Mouse (Mus musculus) midbrain, embryonic 14.5 days (tissue): ENCODE measurements around the gene Rere. TPM values are rescaled to one million over a fixed set of nuclear protein-coding genes. Genes with fewer than 3 reads are reported as not detected.
"Not testable (repeated sequence)": the region's sequence is repeated elsewhere in the genome, so short reads cannot be mapped to it uniquely, and the experiment has no call there.

Source experiments
- ATAC-seq: fragments of 200-750 bp; cut with Nextera tagmentation; 2 replicates; pipeline ENCODE4 v1.8.0; 2017; ENCODE audit warnings: moderate number of reproducible peaks, moderate library complexity; ENCODE audit not compliant: low FRiP score, low TSS enrichment
- DNase-seq: peaks from one replicate; pipeline ENCODE4 v3.0.0-alpha.2; 2015
- H3K27ac ChIP-seq: fragments of 300-500 bp; sonication (generic); replicated peaks from 2 replicates; pipeline ENCODE4 v1.5.1; 2014; ENCODE audit warnings: mild to moderate bottlenecking, low read depth, low read length, moderate library complexity
- H3K27me3 ChIP-seq: fragments of 300-500 bp; sonication (generic); 2 replicates; pipeline ENCODE4 v1.6.1; 2014; ENCODE audit warnings: low read length, control low read depth, mixed read lengths; ENCODE audit not compliant: control insufficient read depth, insufficient read depth
- H3K36me3 ChIP-seq: fragments of 300-500 bp; sonication (generic); 2 replicates; pipeline ENCODE4 v1.6.1; 2014; ENCODE audit warnings: low read length, control low read depth; ENCODE audit not compliant: control insufficient read depth, insufficient read depth
- H3K4me1 ChIP-seq: fragments of 300-500 bp; sonication (generic); 2 replicates; pipeline ENCODE4 v1.6.1; 2014; ENCODE audit warnings: mild to moderate bottlenecking, antibody characterized with exemption, low read length, control low read depth; ENCODE audit not compliant: control insufficient read depth, insufficient read depth
- H3K4me2 ChIP-seq: fragments of 300-500 bp; sonication (generic); 2 replicates; pipeline ENCODE4 v1.6.1; 2014; ENCODE audit warnings: mild to moderate bottlenecking, low read length, moderate library complexity
- H3K4me3 ChIP-seq: fragments of 300-500 bp; sonication (generic); replicated peaks from 2 replicates; pipeline ENCODE4 v1.5.1; 2014; ENCODE audit warnings: low read depth, low read length
- H3K9ac ChIP-seq: fragments of 300-500 bp; sonication (generic); replicated peaks from 2 replicates; pipeline ENCODE4 v1.6.1; 2014; ENCODE audit warnings: mild to moderate bottlenecking, low read length, moderate library complexity
- H3K9me3 ChIP-seq: fragments of 300-500 bp; sonication (generic); 2 replicates; pipeline ENCODE4 v1.6.1; 2016; ENCODE audit warnings: low read length, control low read depth, mixed read lengths; ENCODE audit not compliant: control insufficient read depth
- WGBS: fragments of 180-500 bp; shearing (Covaris S2); extraction: QIAGEN DNeasy Blood & Tissue Kit; methylation state at CpG from one replicate; pipeline ENCODE4 v1.1.7; 2014; 5-methylcytosine and 5-hydroxymethylcytosine counted together
- polyA plus RNA-seq: library from polyadenylated mRNA; unstranded; fragments of >200 nt; fragmentation: Nextera tagmentation; extraction: Ambion mirVana; gene quantifications from 2 replicates; pipeline ENCODE4 v1.2.1, GENCODE M21; 2014

The Rere gene
- polyA plus RNA-seq, 1 experiment from 2014 or later, result 48.6 TPM

DNA sequence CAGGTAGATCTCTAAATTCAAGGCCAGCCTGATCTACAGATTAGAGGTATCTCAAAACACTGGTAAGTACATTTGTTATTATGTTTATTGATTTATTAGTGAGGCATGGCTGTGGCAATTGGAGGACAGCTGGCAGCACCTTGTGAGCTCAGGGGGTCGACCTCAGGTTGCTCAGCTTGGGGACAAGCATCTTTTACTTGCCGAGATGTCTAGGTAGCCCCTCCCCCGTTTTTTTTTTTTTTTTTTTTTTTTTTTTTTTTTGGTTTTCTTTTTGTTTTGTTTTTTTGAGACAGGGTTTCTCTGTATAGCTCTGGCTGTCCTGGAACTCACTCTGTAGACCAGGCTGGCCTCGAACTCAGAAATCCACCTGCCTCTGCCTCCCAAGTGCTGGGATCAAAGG lies 10.7 kb upstream of the Rere start:
- H3K4me1 ChIP-seq, result peaks cover 15% of the 10 kb centered on the region; the same call in 1 of the 2 replicates
- H3K4me2 ChIP-seq, H3K9ac ChIP-seq, H3K27ac ChIP-seq, H3K36me3 ChIP-seq, ATAC-seq, H3K9me3 ChIP-seq, H3K27me3 ChIP-seq, DNase-seq, H3K4me3 ChIP-seq: not testable (repeated sequence)
- 78% methylated on average over 4 of the region's 4 CpGs for WGBS

GRCm38 (mm10) chr4:150272725-150273124 lies 8.7 kb upstream of the Rere start:
- no peak overlapping the region; the same call in 1 of the 2 replicates for H3K9ac ChIP-seq
- peak overlapping the region; percentile 73 for H3K27ac ChIP-seq
- no peaks in the 10 kb centered on the region for H3K9me3 ChIP-seq
- no peaks in the 10 kb centered on the region for H3K36me3 ChIP-seq
- H3K4me3 ChIP-seq, result no peak overlapping the region
- DNase-seq, result peak; percentile 81
- ATAC-seq, result peak; percentile 68; the same call in 1 of the 2 replicates
- peak overlapping the region; percentile 0; the same call in 1 of the 2 replicates for H3K4me2 ChIP-seq
- H3K4me1 ChIP-seq, result peaks cover 15% of the 10 kb centered on the region; the same call in 1 of the 2 replicates
- WGBS, result 2% methylated on average over 9 of the region's 9 CpGs
- H3K27me3 ChIP-seq, result no peaks in the 10 kb centered on the region

- no peak overlapping the region for H3K4me2 ChIP-seq
- no peak for DNase-seq
- peaks cover 15% of the 10 kb centered on the region; the same call in 1 of the 2 replicates for H3K4me1 ChIP-seq
- H3K27me3 ChIP-seq, result no peaks in the 10 kb centered on the region
- no peak for ATAC-seq
- no peak overlapping the region for H3K9ac ChIP-seq
- no peaks in the 10 kb centered on the region for H3K9me3 ChIP-seq
- H3K4me3 ChIP-seq, result no peak overlapping the region
- H3K27ac ChIP-seq, result no peak overlapping the region
- no peaks in the 10 kb centered on the region for H3K36me3 ChIP-seq
- WGBS, result 81% methylated on average over 5 of the region's 5 CpGs
Measured at GRCm38 (mm10) chr4:150275531-150275930, 5.9 kb upstream of the Rere start.

DNA sequence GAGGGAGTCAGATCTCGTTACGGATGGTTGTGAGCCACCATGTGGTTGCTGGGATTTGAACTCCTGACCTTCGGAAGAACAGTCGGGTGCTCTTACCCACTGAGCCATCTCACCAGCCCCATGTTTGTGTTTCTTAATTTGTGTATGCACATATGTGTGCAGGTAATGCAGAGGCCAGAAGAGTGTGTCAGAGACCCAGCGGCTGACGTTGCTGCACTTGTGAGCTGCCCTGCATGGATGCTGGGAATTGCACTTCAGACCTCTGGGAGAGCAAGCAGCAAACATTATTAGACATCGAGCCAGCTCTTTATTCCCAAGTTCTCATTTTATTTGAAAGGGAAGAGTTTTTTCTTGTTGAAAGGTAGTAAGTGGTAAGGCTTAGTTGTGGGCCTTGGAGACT lies 2.1 kb upstream of the Rere start:
- H3K4me1 ChIP-seq, H3K9ac ChIP-seq, H3K36me3 ChIP-seq, H3K27ac ChIP-seq, DNase-seq, H3K9me3 ChIP-seq, H3K27me3 ChIP-seq, ATAC-seq, H3K4me2 ChIP-seq, H3K4me3 ChIP-seq: not testable (repeated sequence)
- WGBS, result 88% methylated on average over 5 of the region's 7 CpGs

DNA sequence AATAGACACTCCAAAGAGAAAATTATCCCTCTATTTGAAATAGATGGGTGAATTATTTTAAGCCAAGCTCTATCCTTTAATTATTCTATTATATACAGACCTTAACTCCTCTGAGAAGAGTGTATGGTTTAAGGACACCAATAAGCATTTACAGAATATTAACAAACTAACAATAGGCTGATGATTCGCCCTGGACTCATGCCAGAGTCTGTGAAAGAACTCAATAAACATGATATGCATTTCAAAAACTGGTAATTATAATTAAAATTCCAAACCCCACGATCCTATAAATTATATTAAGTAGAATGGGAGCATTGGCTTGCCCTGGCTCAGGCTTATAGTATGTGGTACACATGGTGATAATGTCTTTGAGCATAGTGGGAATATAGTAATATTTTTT lies 1.4 kb upstream of the Rere start:
- ATAC-seq (no peak), DNase-seq (no peak)
- Histone ChIP-seq H3K27me3 (no peaks in the 10 kb centered on the region), H3K36me3 (no peaks in the 10 kb centered on the region), H3K4me2 (peak overlapping the region; percentile 65; the same call in 1 of the 2 replicates), H3K9me3 (no peaks in the 10 kb centered on the region), H3K9ac (no peak overlapping the region), H3K4me3 (no peak overlapping the region), H3K4me1 (0 out of 2 replicates have a peak, but pooled peaks cover 5% of the 10 kb centered on the region), H3K27ac (peak overlapping the region; percentile 98; the same call in 1 of the 2 replicates)
- 68% methylated on average over 2 of the region's 2 CpGs for WGBS

DNA sequence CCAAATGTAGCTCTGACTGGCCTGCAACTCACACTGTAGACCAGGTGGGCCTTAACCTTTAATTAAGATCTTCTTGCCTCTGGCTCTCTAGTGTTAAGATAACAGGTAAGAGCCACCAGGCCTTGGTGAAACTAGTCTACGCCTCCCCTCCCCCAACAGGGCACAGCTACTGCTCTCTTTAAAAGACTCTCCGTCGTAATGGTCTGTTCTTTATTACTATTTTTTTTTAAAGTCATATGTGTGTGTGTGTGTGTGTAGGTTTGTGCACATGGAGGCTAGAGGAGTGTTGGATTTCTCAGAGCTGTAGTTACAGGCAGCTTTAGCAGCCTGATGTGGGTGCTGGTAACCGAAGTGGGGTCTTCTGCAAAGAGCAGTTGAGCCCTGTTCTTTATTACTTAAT lies 987 bp upstream of the Rere start:
- H3K4me2 ChIP-seq, result peak overlapping the region; percentile 65
- no peak for DNase-seq
- no peaks in the 10 kb centered on the region for H3K9me3 ChIP-seq
- ATAC-seq, result no peak
- H3K36me3 ChIP-seq, result no peaks in the 10 kb centered on the region
- H3K27ac ChIP-seq, result peak overlapping the region; percentile 98
- peak overlapping the region; percentile 95 for H3K4me3 ChIP-seq
- WGBS, result 41% methylated on average over 4 of the region's 4 CpGs
- no peaks in the 10 kb centered on the region for H3K27me3 ChIP-seq
- H3K4me1 ChIP-seq, result 0 out of 2 replicates have a peak, but pooled peaks cover 5% of the 10 kb centered on the region
- peak overlapping the region; percentile 78; the same call in 1 of the 2 replicates for H3K9ac ChIP-seq

DNA sequence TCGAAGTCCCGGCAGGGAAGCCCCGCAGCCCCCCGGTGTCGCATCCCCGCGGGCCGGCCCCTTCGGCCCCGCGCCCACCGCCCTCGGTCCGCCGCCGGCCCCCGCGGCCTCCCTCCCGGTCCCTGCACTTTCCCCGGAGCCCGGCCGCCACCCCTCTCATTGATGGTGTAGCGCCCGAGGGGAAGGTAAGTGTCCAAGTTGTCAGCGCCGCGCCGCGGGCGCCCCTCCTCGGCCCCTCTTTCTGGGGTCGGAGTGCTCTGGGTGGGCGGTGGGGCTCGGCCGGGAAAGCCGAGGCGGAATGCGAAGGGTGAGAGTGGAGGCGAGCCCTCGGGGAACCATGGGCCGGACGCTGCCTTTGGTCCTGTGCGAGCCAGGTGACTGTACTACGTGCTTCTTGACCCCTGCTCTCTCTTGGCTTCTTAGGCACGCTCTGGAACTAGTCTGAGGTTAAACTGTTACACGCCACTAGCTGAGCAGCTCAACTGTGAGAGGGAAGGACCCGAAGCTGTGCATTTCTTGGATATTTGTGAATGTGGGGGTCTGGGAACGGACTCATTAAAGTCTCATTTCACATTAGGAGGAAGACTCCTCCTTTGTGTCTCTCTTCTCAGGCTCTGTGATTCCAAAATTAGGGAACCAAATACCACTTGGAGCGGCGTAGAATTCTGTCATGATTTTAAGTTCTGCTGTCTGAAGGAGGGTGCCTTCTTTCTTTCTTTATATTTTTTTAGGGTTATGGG lies 615 bp downstream of the Rere start:
- Histone ChIP-seq H3K9ac (peak overlapping the region; percentile 99), H3K9me3 (no peaks in the 10 kb centered on the region), H3K4me2 (peak overlapping the region; percentile 68), H3K27ac (peak overlapping the region; percentile 93), H3K4me3 (peak overlapping the region; percentile 95), H3K4me1 (peaks cover 10% of the 10 kb centered on the region; the same call in 1 of the 2 replicates), H3K27me3 (no peaks in the 10 kb centered on the region), H3K36me3 (no peaks in the 10 kb centered on the region)
- WGBS, result under 1% methylated on average over 45 of the region's 50 CpGs
- DNase-seq (peak; percentile 64), ATAC-seq (peak; percentile 31; the same call in 1 of the 2 replicates)

DNA sequence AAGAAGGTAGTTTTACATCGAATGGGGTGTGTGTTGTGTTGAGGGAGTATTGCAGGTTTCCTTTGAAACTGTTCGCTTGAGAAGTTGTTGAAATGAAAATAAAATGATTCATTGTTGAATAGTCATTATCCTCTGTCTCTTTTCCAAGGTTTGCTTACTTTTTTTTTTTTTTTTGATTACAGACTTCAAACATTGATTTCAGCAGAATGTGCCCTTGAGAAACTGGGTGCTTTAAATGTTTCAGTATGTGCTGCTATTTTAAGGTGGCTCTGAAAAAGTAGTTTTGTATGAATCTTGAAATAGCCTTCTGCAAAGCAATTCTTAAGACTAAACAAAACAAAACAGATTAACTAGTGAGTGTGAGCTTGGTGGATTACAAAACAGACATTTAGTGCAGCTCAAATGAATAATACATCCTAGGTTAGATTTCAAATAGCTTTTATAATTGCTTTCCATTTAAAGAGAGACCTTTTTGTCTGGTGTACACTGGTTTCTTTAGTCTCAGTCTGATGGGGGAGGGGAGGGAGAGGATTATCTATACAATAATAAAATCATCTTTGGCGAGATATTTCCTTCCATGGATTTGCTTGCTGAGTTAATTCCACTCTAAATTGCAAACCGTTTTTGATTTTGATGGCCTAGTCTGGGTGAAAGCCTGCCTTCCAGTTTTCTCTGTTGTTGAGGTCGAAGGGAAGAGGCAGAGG lies 1.3 kb downstream of the Rere start:
- H3K36me3 ChIP-seq, result no peaks in the 10 kb centered on the region
- H3K27me3 ChIP-seq, result no peaks in the 10 kb centered on the region
- peak overlapping the region; percentile 95 for H3K4me3 ChIP-seq
- no peaks in the 10 kb centered on the region for H3K9me3 ChIP-seq
- peak overlapping the region; percentile 93 for H3K27ac ChIP-seq
- DNase-seq (peak; percentile 63), ATAC-seq (no peak)
- WGBS, result 3% methylated on average over 5 of the region's 5 CpGs
- H3K4me2 ChIP-seq, result peak overlapping the region; percentile 68
- peak overlapping the region; percentile 99 for H3K9ac ChIP-seq
- peaks cover 10% of the 10 kb centered on the region; the same call in 1 of the 2 replicates for H3K4me1 ChIP-seq
